Mouse (Mus musculus) stomach, postnatal 0 days (tissue): ENCODE results near the gene Psmb8. TPM values are rescaled to one million over a fixed set of nuclear protein-coding genes. Genes with fewer than 3 reads are reported as not detected.

Source experiments
- ATAC-seq: fragments of 200-750 bp; cut with Nextera tagmentation; 2 replicates; pipeline ENCODE4 v1.8.0; 2017; ENCODE audit not compliant: low FRiP score, low TSS enrichment
- DNase-seq: peaks from one replicate; pipeline ENCODE4 v3.0.0-alpha.2; 2016; ENCODE audit warnings: low spot score
- H3K27ac ChIP-seq: fragments of 300-500 bp; sonication (generic); replicated peaks from 2 replicates; pipeline ENCODE4 v1.5.1; 2014; ENCODE audit warnings: mild to moderate bottlenecking, control low read depth
- H3K27me3 ChIP-seq: fragments of 300-500 bp; sonication (generic); 2 replicates; pipeline ENCODE4 v1.6.1; 2014; ENCODE audit warnings: low read length; ENCODE audit not compliant: control insufficient read depth, insufficient read depth
- H3K36me3 ChIP-seq: fragments of 300-500 bp; sonication (generic); 2 replicates; pipeline ENCODE4 v1.6.1; 2014; ENCODE audit warnings: low read length, mixed read lengths; ENCODE audit not compliant: control insufficient read depth, insufficient read depth
- H3K4me1 ChIP-seq: fragments of 300-500 bp; sonication (generic); replicated peaks from 2 replicates; pipeline ENCODE4 v1.6.1; 2014; ENCODE audit warnings: antibody characterized with exemption; ENCODE audit not compliant: control insufficient read depth, insufficient read depth
- H3K4me2 ChIP-seq: fragments of 300-500 bp; sonication (generic); replicated peaks from 2 replicates; pipeline ENCODE4 v1.6.1; 2014; ENCODE audit warnings: low read depth, mild to moderate bottlenecking, control low read depth, moderate library complexity
- H3K4me3 ChIP-seq: fragments of 300-500 bp; sonication (generic); 2 replicates; pipeline ENCODE4 v1.5.1; 2014; ENCODE audit warnings: low read depth, low read length, control low read depth
- H3K9ac ChIP-seq: fragments of 300-500 bp; sonication (generic); 2 replicates; pipeline ENCODE4 v1.6.1; 2014; ENCODE audit warnings: mild to moderate bottlenecking, low read length, control low read depth, mixed read lengths
- H3K9me3 ChIP-seq: fragments of 300-500 bp; sonication (generic); 2 replicates; pipeline ENCODE4 v1.6.1; 2016; ENCODE audit warnings: low read length; ENCODE audit not compliant: control insufficient read depth
- CTCF ChIP-seq: IDR thresholded peaks from 2 replicates; pipeline ENCODE4 v1.5.1; 2016; ENCODE audit warnings: antibody characterized with exemption, low read depth, mild to moderate bottlenecking, moderate library complexity
- EP300 ChIP-seq: optimal IDR thresholded peaks from 2 replicates; pipeline ENCODE3; 2016; ENCODE audit warnings: antibody characterized with exemption
- WGBS: fragments of 180-500 bp; shearing (Covaris S2); extraction: QIAGEN DNeasy Blood & Tissue Kit; methylation state at CpG from one replicate; pipeline ENCODE4 v1.1.7; 2014; 5-methylcytosine and 5-hydroxymethylcytosine counted together
- polyA plus RNA-seq: library from polyadenylated mRNA; unstranded; fragments of >200 nt; fragmentation: Nextera tagmentation; extraction: Ambion mirVana; gene quantifications from 2 replicates; pipeline ENCODE4 v1.2.1, GENCODE M21; 2015

Gene Psmb8
- polyA plus RNA-seq, 1 experiment from 2014 or later, result 16.2 TPM

DNA sequence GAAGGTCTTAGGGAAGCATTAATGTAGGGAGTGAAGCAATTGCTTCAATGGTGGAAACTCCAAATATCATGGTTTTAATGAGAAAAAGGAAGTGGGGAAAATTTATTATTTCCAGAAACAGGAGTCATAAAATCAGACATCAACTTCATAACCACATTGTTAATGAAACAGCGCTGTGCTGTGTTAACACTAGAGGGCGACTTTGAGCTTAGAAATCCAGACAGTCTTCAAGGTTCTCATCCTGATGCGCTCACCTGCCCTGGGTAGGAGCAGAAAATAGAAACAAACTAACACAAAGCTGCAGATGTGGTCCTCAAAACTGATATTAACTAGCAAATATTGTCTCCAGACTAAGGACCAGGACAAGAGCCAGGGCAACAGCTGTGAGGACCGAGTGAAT is 52.4 kb downstream of the Psmb8 start:
- TF ChIP-seq EP300 (no peak), CTCF (peak; percentile 88)
- WGBS, result 17% methylated on average over 4 of the region's 4 CpGs
- Histone ChIP-seq H3K4me2 (no peak overlapping the region), H3K4me1 (no peaks in the 10 kb centered on the region), H3K9me3 (no peaks in the 10 kb centered on the region), H3K36me3 (no peaks in the 10 kb centered on the region), H3K9ac (no peak overlapping the region), H3K27me3 (no peaks in the 10 kb centered on the region), H3K27ac (no peak overlapping the region), H3K4me3 (no peak overlapping the region)
- no peak for ATAC-seq
- peak; percentile 41 for DNase-seq

Other genes starting within 250 kb of the Psmb8 start
- gene B3galt4, start 246.2 kb upstream of the Psmb8 start, polyA plus RNA-seq, result 15.0 and 15.2 TPM in 2 replicates
- gene Vps52, start 241.9 kb upstream of the Psmb8 start, polyA plus RNA-seq, result 24.7 and 26.3 TPM in 2 replicates
- gene Rps18, start 241.7 kb upstream of the Psmb8 start, polyA plus RNA-seq, result 1,740 and 1,781 TPM in 2 replicates
- 129 and 130 TPM in 2 replicates for gene H2-K1, start 197.4 kb upstream of the Psmb8 start, polyA plus RNA-seq
- 13.3 and 14.6 TPM in 2 replicates for gene Ring1, start 173.0 kb upstream of the Psmb8 start, polyA plus RNA-seq
- gene H2-Ke6, start 169.7 kb upstream of the Psmb8 start, polyA plus RNA-seq, result 37.6 and 42.4 TPM in 2 replicates
- 114 and 118 TPM in 2 replicates for gene Slc39a7, start 166.0 kb upstream of the Psmb8 start, polyA plus RNA-seq
- 25.0 and 26.9 TPM in 2 replicates for gene Rxrb, start 165.9 kb upstream of the Psmb8 start, polyA plus RNA-seq
- 0.18 and 0.29 TPM in 2 replicates for gene Col11a2, start 158.3 kb upstream of the Psmb8 start, polyA plus RNA-seq
- 0.25 and 0.29 TPM in 2 replicates for gene H2-Oa, start 105.4 kb upstream of the Psmb8 start, polyA plus RNA-seq
- gene H2-DMa, start 78.2 kb upstream of the Psmb8 start, polyA plus RNA-seq, result 9.1 and 9.5 TPM in 2 replicates
- gene Brd2, start 75.1 kb upstream of the Psmb8 start, polyA plus RNA-seq, result 45.0 and 48.1 TPM in 2 replicates
- gene H2-DMb2, start 54.4 kb upstream of the Psmb8 start, polyA plus RNA-seq, result 0.45 and 0.53 TPM in 2 replicates
- 2.1 and 2.6 TPM in 2 replicates for gene H2-DMb1, start 44.6 kb upstream of the Psmb8 start, polyA plus RNA-seq
- gene Tap1, start 10.2 kb upstream of the Psmb8 start, polyA plus RNA-seq, result 7.0 and 8.3 TPM in 2 replicates
- 11.9 and 12.8 TPM in 2 replicates for gene Psmb9, start 10.0 kb upstream of the Psmb8 start, polyA plus RNA-seq
- gene Tap2, start 5.8 kb downstream of the Psmb8 start, polyA plus RNA-seq, result 5.8 and 5.9 TPM in 2 replicates
- gene H2-Ob, start 41.2 kb downstream of the Psmb8 start, polyA plus RNA-seq, result 0.13 and 0.16 TPM in 2 replicates
- 19.3 and 20.1 TPM in 2 replicates for gene H2-Ab1, start 60.0 kb downstream of the Psmb8 start, polyA plus RNA-seq
- 6.8 and 8.2 TPM in 2 replicates for gene H2-Aa, start 90.1 kb downstream of the Psmb8 start, polyA plus RNA-seq
- 5.6 and 6.7 TPM in 2 replicates for gene H2-Eb1, start 108.1 kb downstream of the Psmb8 start, polyA plus RNA-seq
- not detected in 2 replicates for gene H2-Eb2, start 127.9 kb downstream of the Psmb8 start, polyA plus RNA-seq
- gene Btnl2, start 157.1 kb downstream of the Psmb8 start, polyA plus RNA-seq, result 0.13 and 0.16 TPM in 2 replicates
- gene Btnl1, start 179.4 kb downstream of the Psmb8 start, polyA plus RNA-seq, result 0.04 TPM in 1 of 2 replicates, not detected in the other
- gene BC051142, start 201.1 kb downstream of the Psmb8 start, polyA plus RNA-seq, result 0.59 and 0.86 TPM in 2 replicates